Mouse (Mus musculus): ENCODE results near the gene Tmem164. TPM values are rescaled to one million over a fixed set of nuclear protein-coding genes. Genes with fewer than 3 reads are reported as not detected.

Gene Tmem164
- polyA plus RNA-seq (2012; rRNA removed) = 17.6 and 19.4 TPM in 2 replicates

GRCm38 (mm10) chrX:142681056-142681615, at the start of gene Tmem164:
Gene Tmem164, plus strand, starts transcription at chrX:142681406.

